ENCODE assay signal across 24 mouse cellular contexts in the genomic region with DNA sequence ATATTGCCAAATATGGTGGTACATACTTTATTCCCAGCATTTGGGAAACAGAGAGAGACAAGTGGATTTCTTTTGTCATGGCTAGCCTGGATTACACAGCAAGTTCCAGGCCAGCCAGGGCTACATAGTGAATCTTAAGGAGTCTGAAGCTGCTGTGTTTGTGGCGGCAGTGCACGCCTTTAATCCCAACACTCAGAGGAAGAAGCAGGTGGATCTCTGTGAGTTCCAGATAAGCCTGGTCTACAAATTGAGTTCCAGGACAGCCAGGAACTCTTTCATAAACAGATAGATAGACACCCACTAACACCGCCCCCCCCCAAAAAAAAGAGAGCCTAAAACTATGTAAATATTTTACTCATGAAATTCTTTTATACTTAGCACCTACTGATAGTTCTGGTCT. TPM values are rescaled to one million over a fixed set of nuclear protein-coding genes. Genes with fewer than 3 reads are reported as not detected.
DNase-seq lines count a peak whose midpoint lies in the region; ATAC-seq lines count a peak whose summit lies in the region.
"Had no signal": no experiment of that assay in that cellular context is flagged by ENCODE, and none has a peak within 500 bp of the region (broad histone marks: within the 10 kb centered on the region; RNA-seq: fewer than 3 reads in every experiment).

No protein-coding gene starts in this region.

- no peaks in the 10 kb centered on the region for H3K27me3 ChIP-seq in liver, embryonic 11.5 days (replicated peaks; ENCODE audit: control insufficient read depth, insufficient read depth, low read length)
- H3K27me3 ChIP-seq in liver, embryonic 15.5 days: no peaks in the 10 kb centered on the region
- no peaks in the 10 kb centered on the region for H3K27me3 ChIP-seq in neural tube, embryonic 15.5 days (replicated peaks)
- H3K27me3 ChIP-seq: CH12.LX; embryonic facial prominence, embryonic 12.5 days; embryonic facial prominence, embryonic 15.5 days; forebrain, embryonic 12.5 days; forebrain, embryonic 15.5 days; hindbrain, embryonic 12.5 days; hindbrain, embryonic 15.5 days; Patski had no signal

- no peak overlapping the region for H3K4me3 ChIP-seq in liver, embryonic 11.5 days (ENCODE audit: low read depth, low read length)
- no peak overlapping the region for H3K4me3 ChIP-seq in liver, embryonic 15.5 days (replicated peaks)
- no peak overlapping the region for H3K4me3 ChIP-seq in neural tube, embryonic 15.5 days (replicated peaks)
- H3K4me3 ChIP-seq: embryonic facial prominence, embryonic 12.5 days; embryonic facial prominence, embryonic 15.5 days; forebrain, embryonic 12.5 days; forebrain, embryonic 15.5 days; hindbrain, embryonic 12.5 days; hindbrain, embryonic 15.5 days had no signal

- H3K9ac ChIP-seq in liver, embryonic 11.5 days (ENCODE audit: low read depth, low read length): no peak overlapping the region
- no peak overlapping the region for H3K9ac ChIP-seq in liver, embryonic 15.5 days
- no peak overlapping the region for H3K9ac ChIP-seq in neural tube, embryonic 15.5 days (replicated peaks)
- H3K9ac ChIP-seq: embryonic facial prominence, embryonic 12.5 days; embryonic facial prominence, embryonic 15.5 days; forebrain, embryonic 12.5 days; forebrain, embryonic 15.5 days; hindbrain, embryonic 12.5 days; hindbrain, embryonic 15.5 days had no signal

- H3K4me1 ChIP-seq in liver, embryonic 11.5 days (replicated peaks; ENCODE audit: control insufficient read depth, insufficient read depth, low read length): peaks cover 8% of the 10 kb centered on the region; the same call in 1 of the 2 replicates
- H3K4me1 ChIP-seq in liver, embryonic 15.5 days (replicated peaks): peaks cover 11% of the 10 kb centered on the region
- H3K4me1 ChIP-seq in neural tube, embryonic 15.5 days: peaks cover 5% of the 10 kb centered on the region; the same call in 1 of the 2 replicates
- H3K4me1 ChIP-seq: embryonic facial prominence, embryonic 12.5 days; forebrain, embryonic 12.5 days; hindbrain, embryonic 12.5 days; hindbrain, embryonic 15.5 days had no signal

- H3K27ac ChIP-seq in liver, embryonic 11.5 days (ENCODE audit: low read depth, low read length): no peak overlapping the region
- H3K27ac ChIP-seq in liver, embryonic 15.5 days (replicated peaks): 0 out of 2 replicates have a peak overlapping the region, but pooled peaks have one; percentile 10
- H3K27ac ChIP-seq in neural tube, embryonic 15.5 days (replicated peaks): no peak overlapping the region
- H3K27ac ChIP-seq: embryonic facial prominence, embryonic 12.5 days; embryonic facial prominence, embryonic 15.5 days; forebrain, embryonic 12.5 days; forebrain, embryonic 15.5 days; hindbrain, embryonic 12.5 days; hindbrain, embryonic 15.5 days had no signal

- H3K4me2 ChIP-seq in liver, embryonic 11.5 days: no peak overlapping the region
- H3K4me2 ChIP-seq in liver, embryonic 15.5 days: no peak overlapping the region
- H3K4me2 ChIP-seq in neural tube, embryonic 15.5 days: no peak overlapping the region
- H3K4me2 ChIP-seq: embryonic facial prominence, embryonic 12.5 days; embryonic facial prominence, embryonic 15.5 days; forebrain, embryonic 12.5 days; forebrain, embryonic 15.5 days; heart, embryonic 11.5 days; hindbrain, embryonic 12.5 days; hindbrain, embryonic 15.5 days had no signal

- ATAC-seq in liver, embryonic 11.5 days (replicated peaks; ENCODE audit: low FRiP score): peak; percentile 61
- no peak for ATAC-seq in liver, embryonic 15.5 days (ENCODE audit: insufficient read depth)
- peak; percentile 51 for ATAC-seq in megakaryocyte progenitor cell, adult 5-6 weeks (replicated peaks; ENCODE audit: poor library complexity)
- ATAC-seq in neural tube, embryonic 15.5 days (ENCODE audit: low FRiP score): no peak
- ATAC-seq: forebrain, embryonic 15.5 days; Patski had no signal

- H3K9me3 ChIP-seq in liver, embryonic 11.5 days (ENCODE audit: control insufficient read depth, low read length): no peaks in the 10 kb centered on the region
- no peaks in the 10 kb centered on the region for H3K9me3 ChIP-seq in liver, embryonic 15.5 days (replicated peaks)
- no peaks in the 10 kb centered on the region for H3K9me3 ChIP-seq in neural tube, embryonic 15.5 days (replicated peaks)
- H3K9me3 ChIP-seq: embryonic facial prominence, embryonic 12.5 days; embryonic facial prominence, embryonic 15.5 days; forebrain, embryonic 12.5 days; forebrain, embryonic 15.5 days; G1E; hindbrain, embryonic 12.5 days; hindbrain, embryonic 15.5 days had no signal

- no peak for DNase-seq in liver, embryonic 11.5 days (ENCODE audit: low spot score)
- DNase-seq in liver: no peak
- DNase-seq in B cell, adult 2 months: no peak
- DNase-seq in ovary, adult 18-20 months (ENCODE audit: low spot score): no peak
- DNase-seq: adrenal gland, postnatal 10 days; adrenal gland, postnatal 36 days; cerebellum, adult 18-20 months; cerebellum, adult 9-10 months; cerebellum, postnatal 14 days; gastrocnemius, postnatal 14 days; heart, adult 11 months had no signal

- 52% methylated on average over 3 of the region's 3 CpGs for WGBS in liver, embryonic 11.5 days
- 42% methylated on average over 3 of the region's 3 CpGs for WGBS in liver, embryonic 15.5 days (ENCODE audit: insufficient replicate concordance)
- WGBS in neural tube, embryonic 15.5 days: 95% methylated on average over 3 of the region's 3 CpGs

- H3K36me3 ChIP-seq in liver, embryonic 11.5 days (ENCODE audit: control insufficient read depth, insufficient read depth, low read length): peaks cover 11% of the 10 kb centered on the region
- peaks cover 15% of the 10 kb centered on the region for H3K36me3 ChIP-seq in liver, embryonic 15.5 days (replicated peaks)
- peaks cover 8% of the 10 kb centered on the region for H3K36me3 ChIP-seq in neural tube, embryonic 15.5 days

RNA-seq across cellular contexts. Expression of gene Chd1, which starts 16.1 kb away (rescaled TPM):
- 24.4 and 26.7 TPM in 2 replicates for polyA plus RNA-seq in liver, embryonic 11.5 days (2014; fragmentation: Nextera tagmentation; extraction: Ambion mirVana)
- 11.9 and 12.7 TPM in 2 replicates for polyA plus RNA-seq in liver, embryonic 15.5 days (2015; fragmentation: Nextera tagmentation; extraction: Ambion mirVana)
- 40.4 and 47.2 TPM in 2 replicates for total RNA-seq in megakaryocyte progenitor cell, adult 5-6 weeks (2015)
- 59.2 and 68.7 TPM in 2 replicates for total RNA-seq in megakaryocyte progenitor cell, adult 5-6 weeks (2017)
- 14.1 and 19.7 TPM in 2 replicates for polyA plus RNA-seq in neural tube, embryonic 15.5 days (2015; fragmentation: Nextera tagmentation; extraction: Ambion mirVana)

Comparison
In these comparisons a context has a peak if more than half of its experiments do, and no peak if none do; other contexts are left out.
1. ATAC-seq: peak in liver, embryonic 11.5 days (single experiment) and megakaryocyte progenitor cell, adult 5-6 weeks (single experiment); none in liver, embryonic 15.5 days (single experiment) and neural tube, embryonic 15.5 days (single experiment).